Mouse (Mus musculus) bone marrow, adult 2 months (tissue): Measurements from ENCODE around the gene Cyp2d10.

Experiments used
- CTCF ChIP-seq: fragments of 200-500 bp; IDR thresholded peaks from 2 replicates; pipeline ENCODE4 v1.5.1; 2011; ENCODE audit warnings: low read length, control low read depth; ENCODE audit not compliant: control insufficient read depth, insufficient read depth
- POLR2A ChIP-seq: fragments of 200-500 bp; IDR thresholded peaks from 2 replicates; pipeline ENCODE4 v1.6.1; 2011; ENCODE audit warnings: low read depth, mild to moderate bottlenecking, control low read depth, low read length, borderline replicate concordance; ENCODE audit not compliant: control insufficient read depth

DNA sequence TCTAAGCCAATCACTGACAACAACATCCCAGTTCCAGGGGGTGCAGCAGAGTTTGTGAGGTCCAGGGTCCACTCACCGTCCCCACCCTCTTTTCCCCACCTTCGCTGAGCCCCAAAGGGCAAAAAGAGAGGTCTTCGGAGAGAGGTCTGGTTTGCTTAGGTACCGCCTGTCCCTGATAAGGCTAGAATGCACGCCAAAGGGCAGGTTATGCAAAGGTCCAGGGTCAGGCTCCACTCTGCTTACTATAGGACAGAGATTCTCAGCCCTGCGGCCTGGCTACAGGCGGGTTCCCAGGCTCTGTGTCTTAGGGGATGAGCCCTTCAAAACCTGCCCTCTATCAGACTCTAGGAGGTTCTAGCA is 27.5 kb downstream of the Cyp2d10 start:
- no peak for TF ChIP-seq CTCF
- no peak for TF ChIP-seq POLR2A
